Mouse (Mus musculus) G1E (cell line): Measurements from ENCODE around the gene 9230112D13Rik.

Source experiments
- CTCF ChIP-seq: IDR thresholded peaks from 2 replicates; pipeline ENCODE4 v1.5.1; 2012; ENCODE audit warnings: low read depth, low read length, inconsistent platforms, mixed read lengths
- GATA1 ChIP-seq: IDR thresholded peaks from 2 replicates; pipeline ENCODE4 v1.6.1; 2012; ENCODE audit warnings: borderline replicate concordance, low read length, inconsistent platforms, mixed read lengths

DNA sequence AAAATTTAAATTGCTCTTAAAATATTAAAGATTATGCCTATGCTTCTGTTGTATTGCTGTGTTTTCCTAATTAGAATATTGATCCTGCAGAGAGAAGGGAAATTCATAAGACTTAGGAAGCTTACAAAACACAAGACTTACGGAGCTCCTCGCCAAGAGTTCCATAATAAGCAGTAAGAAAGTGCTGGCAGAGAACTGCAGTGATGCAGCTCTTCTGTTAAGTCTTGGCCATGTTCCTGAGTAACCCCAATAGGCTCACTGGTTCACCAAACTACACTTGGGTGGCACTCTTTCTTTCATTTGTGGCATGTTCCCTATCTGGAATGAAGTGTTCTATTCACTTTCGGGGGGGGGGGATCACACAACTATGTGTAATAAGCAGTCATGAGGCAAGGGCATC, 56.3 kb downstream of the 9230112D13Rik start:
- no peak for TF ChIP-seq CTCF
- TF ChIP-seq GATA1, result no peak
